1 mouse cellular context compared by ENCODE assay signal in the genomic region with DNA sequence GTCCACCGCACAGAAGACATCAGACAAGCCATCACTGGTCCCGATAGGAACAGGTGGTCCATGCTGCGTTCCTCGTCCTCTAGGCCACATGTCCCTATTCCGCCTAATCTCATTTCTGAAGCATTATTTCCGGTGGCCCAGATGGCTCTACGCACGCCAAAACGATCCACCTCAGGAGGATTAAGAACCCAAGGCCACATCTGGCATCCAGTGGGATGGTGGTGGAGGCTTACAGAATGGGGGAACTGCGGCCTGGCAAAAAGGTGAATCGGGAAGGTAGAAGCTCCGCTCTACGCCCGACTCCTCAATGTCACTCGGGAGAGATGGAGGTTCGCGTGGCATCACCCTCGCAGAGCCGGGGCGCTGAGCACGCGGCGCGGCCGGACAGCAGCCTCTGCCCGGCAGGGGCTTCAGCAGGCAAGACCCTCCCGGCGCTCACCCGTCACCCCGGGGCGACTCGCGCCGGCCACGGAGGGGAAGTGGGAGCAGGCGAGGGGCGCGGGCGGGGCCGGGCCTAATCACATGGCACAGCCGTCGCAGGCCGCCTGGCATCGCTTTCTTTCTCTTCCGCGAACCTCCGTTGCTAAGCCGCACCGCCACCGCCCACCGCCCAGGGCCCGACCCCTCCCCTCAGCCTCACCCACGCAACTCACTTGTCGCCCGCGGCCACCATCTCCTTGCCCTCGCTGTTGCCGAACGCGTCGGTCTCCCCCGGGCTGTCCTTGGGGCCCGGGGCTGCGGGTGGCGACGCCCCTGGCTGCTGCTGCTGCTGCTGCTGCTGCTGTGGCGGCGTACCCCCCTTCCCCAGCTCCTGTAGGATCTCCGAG.
TF ChIP-seq lines count a peak whose summit lies in the region.

No protein-coding gene starts in this region.

TF ChIP-seq in MEL, 35 proteins besides CTCF, POLR2A, EP300 and RAD21 (continued from another document):
- TF ChIP-seq NRF1 (IDR thresholded peaks at IDR 0.05; ENCODE audit: insufficient read depth, low read depth, low read length, poor library complexity, severe bottlenecking), result no peak
- TF ChIP-seq ZMIZ1 (IDR thresholded peaks at IDR 0.05; ENCODE audit: low read depth, low read length), result no peak; the same call in 1 of the 2 replicates
- TF ChIP-seq POLR2AphosphoS2 (IDR thresholded peaks at IDR 0.05; ENCODE audit: low read length), result 0 out of 2 replicates have a peak, but pooled peaks have one; percentile 39
- TF ChIP-seq E2F4 (IDR thresholded peaks at IDR 0.05; ENCODE audit: borderline replicate concordance, low read depth, low read length), result peak; percentile 23; the same call in 1 of the 2 replicates
- peak; percentile 45; the same call in 1 of the 2 replicates for TF ChIP-seq GATA1 (IDR thresholded peaks at IDR 0.05; ENCODE audit: low read depth, low read length)
- TF ChIP-seq TAL1 (IDR thresholded peaks at IDR 0.05; ENCODE audit: low read length), result peak; percentile 10
- 0 out of 2 replicates have a peak, but pooled peaks have one; percentile 31 for TF ChIP-seq ELF1 (IDR thresholded peaks at IDR 0.05; ENCODE audit: low read depth, low read length)
- no peak for TF ChIP-seq POLR2AphosphoS5 (IDR thresholded peaks at IDR 0.05; ENCODE audit: borderline replicate concordance, low read depth, low read length)
- TF ChIP-seq MYC (IDR thresholded peaks at IDR 0.05; ENCODE audit: low read depth, low read length), result peak; percentile 95
- no peak for TF ChIP-seq KAT2A (conservative IDR thresholded peaks at IDR 0.05; ENCODE audit: low read depth, low read length)
- TF ChIP-seq MAX (IDR thresholded peaks at IDR 0.05; ENCODE audit: low read length), result peak; percentile 89
- TF ChIP-seq SMC3 (IDR thresholded peaks at IDR 0.05; ENCODE audit: low read depth, low read length), result no peak
